In the genomic region with DNA sequence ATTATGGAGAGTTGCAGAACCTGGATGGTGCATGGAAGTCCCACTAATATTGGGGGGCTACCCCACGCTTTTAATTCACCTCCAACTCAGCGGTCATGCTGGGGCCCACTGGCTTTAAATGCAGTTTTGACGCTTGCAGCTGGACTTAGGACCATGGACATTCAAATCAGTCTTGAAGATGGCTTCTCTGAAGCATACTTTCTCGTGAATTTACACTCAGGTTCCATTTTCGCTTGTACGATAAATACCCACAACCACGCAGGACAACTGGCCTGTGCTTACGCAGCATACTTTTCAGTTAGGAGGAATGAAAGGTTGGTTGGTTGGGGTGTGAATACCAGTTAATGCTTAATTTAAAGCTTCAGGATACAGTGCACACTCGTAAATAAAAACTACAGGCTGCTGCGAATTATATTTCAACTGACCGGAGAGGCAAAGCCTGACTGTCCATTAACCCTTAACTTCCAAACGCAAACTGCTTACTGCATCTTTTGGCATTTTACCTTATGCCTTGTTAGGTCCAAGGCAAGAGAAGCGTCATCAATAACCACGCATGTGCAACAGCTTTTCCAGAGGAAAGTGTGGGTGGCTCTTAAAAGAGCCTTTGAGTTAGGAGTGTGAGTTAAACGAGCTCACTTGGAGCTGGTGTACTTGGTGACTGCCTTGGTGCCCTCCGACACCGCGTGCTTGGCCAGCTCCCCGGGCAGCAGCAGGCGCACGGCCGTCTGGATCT, we compare ENCODE assay signal across 8 mouse cellular contexts. TPM values are rescaled to one million over a fixed set of nuclear protein-coding genes. Genes with fewer than 3 reads are reported as not detected.
DNase-seq lines count a peak whose midpoint lies in the region; ATAC-seq and TF ChIP-seq lines count a peak whose summit lies in the region.

No protein-coding gene starts in this region.

- H3K4me2 ChIP-seq in heart, embryonic 13.5 days = peak overlapping the region; percentile 72
- H3K4me2 ChIP-seq in stomach, postnatal 0 days (replicated peaks; ENCODE audit: low read depth) = peak overlapping the region; percentile 61

- no peaks in the 10 kb centered on the region for H3K27me3 ChIP-seq in heart, embryonic 13.5 days (replicated peaks)
- no peaks in the 10 kb centered on the region for H3K27me3 ChIP-seq in C2C12 (ENCODE audit: control insufficient read depth, insufficient read depth, insufficient read length)
- no peaks in the 10 kb centered on the region for H3K27me3 ChIP-seq in stomach, postnatal 0 days (ENCODE audit: control insufficient read depth, insufficient read depth, low read length)

- H3K9ac ChIP-seq in heart, embryonic 13.5 days = peak overlapping the region; percentile 80
- H3K9ac ChIP-seq in stomach, postnatal 0 days (ENCODE audit: low read length) = peak overlapping the region; percentile 56

- no peak for TF ChIP-seq CTCF in C2C12 (IDR thresholded peaks at IDR 0.05; ENCODE audit: control insufficient read depth, insufficient read depth, insufficient read length)
- no peak for TF ChIP-seq CTCF in stomach, postnatal 0 days (IDR thresholded peaks at IDR 0.05; ENCODE audit: low read depth)

- no peak for ATAC-seq in heart, embryonic 13.5 days (ENCODE audit: extremely low read depth, insufficient number of reproducible peaks, low FRiP score, low TSS enrichment)
- ATAC-seq in common myeloid progenitor, adult 5-6 weeks (replicated peaks; ENCODE audit: low read depth, poor library complexity, severe bottlenecking) = peak; percentile 11; the same call in 1 of the 2 replicates
- 0 out of 2 replicates have a peak, but pooled peaks have one; percentile 6 for ATAC-seq in megakaryocyte, adult 5-6 weeks (ENCODE audit: poor library complexity, severe bottlenecking)
- no peak for ATAC-seq in stomach, postnatal 0 days (ENCODE audit: low FRiP score, low TSS enrichment)

- H3ac ChIP-seq in C2C12 (ENCODE audit: control insufficient read depth, insufficient read length, low read depth) = peak overlapping the region; percentile 49

- H3K27ac ChIP-seq in heart, embryonic 13.5 days (replicated peaks) = peak overlapping the region; percentile 91
- H3K27ac ChIP-seq in stomach, postnatal 0 days (replicated peaks) = peak overlapping the region; percentile 82

- intact Hi-C loops in heart, postnatal 14 days (cut with DNase I) = loop anchor here (1.0 to 10.0 kb wide), 4 partner anchors 19 to 1810 kb away; no protein-coding TSS in a partner anchor
- intact Hi-C loops in heart, postnatal 10 days (cut with DNase I) = loop anchor here (2.0 to 10.0 kb wide), 3 partner anchors 230 to 326 kb away; partner anchors contain the start of genes Hist1h4i, Zfp184 and Zkscan3

- peaks cover 36% of the 10 kb centered on the region for H3K4me1 ChIP-seq in heart, embryonic 13.5 days
- H3K4me1 ChIP-seq in stomach, postnatal 0 days (replicated peaks; ENCODE audit: control insufficient read depth, insufficient read depth) = peaks cover 8% of the 10 kb centered on the region

- peak overlapping the region; percentile 55 for H3K4me3 ChIP-seq in heart, embryonic 13.5 days
- no peak overlapping the region for H3K4me3 ChIP-seq in C2C12 (ENCODE audit: insufficient read depth, poor library complexity, severe bottlenecking)
- H3K4me3 ChIP-seq in stomach, postnatal 0 days (ENCODE audit: low read depth, low read length) = peak overlapping the region; percentile 34

- H3K36me3 ChIP-seq in heart, embryonic 13.5 days = no peaks in the 10 kb centered on the region
- no peaks in the 10 kb centered on the region for H3K36me3 ChIP-seq in C2C12 (ENCODE audit: control insufficient read depth, insufficient read depth)
- H3K36me3 ChIP-seq in stomach, postnatal 0 days (ENCODE audit: control insufficient read depth, insufficient read depth, low read length) = no peaks in the 10 kb centered on the region

- H3K79me3 ChIP-seq in C2C12 (ENCODE audit: low read depth) = no peaks in the 10 kb centered on the region

- 1% methylated on average over 22 of the region's 22 CpGs for WGBS in heart, embryonic 13.5 days
- WGBS in stomach, postnatal 0 days = under 1% methylated on average over 21 of the region's 22 CpGs

- no peaks in the 10 kb centered on the region for H3K79me2 ChIP-seq in C2C12 (ENCODE audit: control insufficient read depth, insufficient read depth)

- no peak for DNase-seq in heart, postnatal 14 days
- peak; percentile 11 to 23 for DNase-seq in heart, postnatal 10 days
- no peak for DNase-seq in stomach, postnatal 0 days (ENCODE audit: low spot score)
- DNase-seq in urinary bladder, postnatal 25 days (ENCODE audit: low spot score) = no peak

- H3K9me3 ChIP-seq in heart, embryonic 13.5 days = no peaks in the 10 kb centered on the region
- H3K9me3 ChIP-seq in stomach, postnatal 0 days (ENCODE audit: control insufficient read depth, low read length) = no peaks in the 10 kb centered on the region

- no peak for TF ChIP-seq EP300 in stomach, postnatal 0 days (optimal IDR thresholded peaks at IDR 0.05)

TF ChIP-seq in C2C12, 6 proteins besides CTCF, POLR2A, EP300 and RAD21:
- TF ChIP-seq CEBPB (IDR thresholded peaks at IDR 0.05; ENCODE audit: low read depth) = no peak
- TF ChIP-seq MYOD1 (IDR thresholded peaks at IDR 0.05; ENCODE audit: control insufficient read depth, insufficient read length, low read depth) = no peak
- TF ChIP-seq FOSL1 (IDR thresholded peaks at IDR 0.05; ENCODE audit: insufficient read depth, low read length, poor library complexity, severe bottlenecking) = no peak
- TF ChIP-seq MYOG (IDR thresholded peaks at IDR 0.05; ENCODE audit: control insufficient read depth, extremely low read depth, insufficient read length) = no peak
- no peak for TF ChIP-seq USF1 (IDR thresholded peaks at IDR 0.05; ENCODE audit: low read depth)
- TF ChIP-seq MAX (IDR thresholded peaks at IDR 0.05) = no peak

RNA-seq across cellular contexts. Expression of gene Hist1h2bl, which starts 0.6 kb away (rescaled TPM):
- polyA plus RNA-seq in heart, embryonic 13.5 days (2015; fragmentation: Nextera tagmentation; extraction: Ambion mirVana) = 1.9 TPM in 1 of 2 replicates, not detected in the other
- 100 to 1,000 TPM in 1 of 2 experiments, 10 to 100 TPM in 1; 66.3 to 130 TPM for total RNA-seq in heart, postnatal 14 days (2021)
- polyA plus RNA-seq in C2C12 (2012; fragmentation: generic; extraction: Trizol) = 9.1 TPM
- total RNA-seq in common myeloid progenitor, adult 5-6 weeks (2017) = 401 and 517 TPM in 2 replicates
- total RNA-seq in heart, postnatal 10 days (2021) = 100 to 1,000 TPM; 206 to 220 TPM
- 262 and 280 TPM in 2 replicates for total RNA-seq in megakaryocyte, adult 5-6 weeks (2015)
- 409 and 426 TPM in 2 replicates for total RNA-seq in megakaryocyte, adult 5-6 weeks (2017)
- 0.85 and 1.5 TPM in 2 replicates for polyA plus RNA-seq in stomach, postnatal 0 days (2015; fragmentation: Nextera tagmentation; extraction: Ambion mirVana)

RNA-seq across cellular contexts. Expression of gene Hist1h2ai, which starts 0.9 kb away (rescaled TPM):
- polyA plus RNA-seq in heart, embryonic 13.5 days (2015; fragmentation: Nextera tagmentation; extraction: Ambion mirVana) = 9.8 and 10.5 TPM in 2 replicates
- 100 to 1,000 TPM in 1 of 2 experiments, 10 to 100 TPM in 1; 51.5 to 150 TPM for total RNA-seq in heart, postnatal 14 days (2021)
- 15.6 TPM for polyA plus RNA-seq in C2C12 (2012; fragmentation: generic; extraction: Trizol)
- total RNA-seq in common myeloid progenitor, adult 5-6 weeks (2017) = 1,241 and 1,337 TPM in 2 replicates
- total RNA-seq in heart, postnatal 10 days (2021) = 100 to 1,000 TPM; 201 to 229 TPM
- total RNA-seq in megakaryocyte, adult 5-6 weeks (2015) = 5.0 and 7.6 TPM in 2 replicates
- total RNA-seq in megakaryocyte, adult 5-6 weeks (2017) = 3,924 and 4,338 TPM in 2 replicates
- 8.8 and 14.4 TPM in 2 replicates for polyA plus RNA-seq in stomach, postnatal 0 days (2015; fragmentation: Nextera tagmentation; extraction: Ambion mirVana)

RNA-seq across cellular contexts. Expression of gene Hist1h3h, which starts 2.2 kb away (rescaled TPM):
- polyA plus RNA-seq in heart, embryonic 13.5 days (2015; fragmentation: Nextera tagmentation; extraction: Ambion mirVana) = 0.62 and 2.3 TPM in 2 replicates
- 100 to 1,000 TPM in 1 of 2 experiments, 10 to 100 TPM in 1; 82.7 to 215 TPM for total RNA-seq in heart, postnatal 14 days (2021)
- polyA plus RNA-seq in C2C12 (2012; fragmentation: generic; extraction: Trizol) = 15.6 TPM
- 145 and 293 TPM in 2 replicates for total RNA-seq in common myeloid progenitor, adult 5-6 weeks (2017)
- total RNA-seq in heart, postnatal 10 days (2021) = 100 to 1,000 TPM; 284 to 332 TPM
- total RNA-seq in megakaryocyte, adult 5-6 weeks (2015) = 37.0 and 141 TPM in 2 replicates
- 82.6 and 194 TPM in 2 replicates for total RNA-seq in megakaryocyte, adult 5-6 weeks (2017)
- polyA plus RNA-seq in stomach, postnatal 0 days (2015; fragmentation: Nextera tagmentation; extraction: Ambion mirVana) = 1.1 and 4.1 TPM in 2 replicates

RNA-seq across cellular contexts. Expression of gene Hist1h2bm, which starts 6.5 kb away (rescaled TPM):
- 1.5 TPM in 2 replicates for polyA plus RNA-seq in heart, embryonic 13.5 days (2015; fragmentation: Nextera tagmentation; extraction: Ambion mirVana)
- 10 to 100 TPM; 21.5 to 40.5 TPM for total RNA-seq in heart, postnatal 14 days (2021)
- polyA plus RNA-seq in C2C12 (2012; fragmentation: generic; extraction: Trizol) = 3.4 TPM
- total RNA-seq in common myeloid progenitor, adult 5-6 weeks (2017) = 379 and 469 TPM in 2 replicates
- total RNA-seq in heart, postnatal 10 days (2021) = 10 to 100 TPM; 54.7 to 69.5 TPM
- total RNA-seq in megakaryocyte, adult 5-6 weeks (2015) = 139 and 162 TPM in 2 replicates
- 615 and 635 TPM in 2 replicates for total RNA-seq in megakaryocyte, adult 5-6 weeks (2017)
- polyA plus RNA-seq in stomach, postnatal 0 days (2015; fragmentation: Nextera tagmentation; extraction: Ambion mirVana) = 0.56 and 1.0 TPM in 2 replicates

RNA-seq across cellular contexts. Expression of gene Olfr1359, which starts 17.4 kb away (rescaled TPM):
- not detected in 2 replicates for polyA plus RNA-seq in heart, embryonic 13.5 days (2015; fragmentation: Nextera tagmentation; extraction: Ambion mirVana)
- total RNA-seq in heart, postnatal 14 days (2021) = not detected
- polyA plus RNA-seq in C2C12 (2012; fragmentation: generic; extraction: Trizol) = not detected
- not detected in 2 replicates for total RNA-seq in common myeloid progenitor, adult 5-6 weeks (2017)
- total RNA-seq in heart, postnatal 10 days (2021) = not detected
- not detected in 2 replicates for total RNA-seq in megakaryocyte, adult 5-6 weeks (2015)
- not detected in 2 replicates for total RNA-seq in megakaryocyte, adult 5-6 weeks (2017)
- not detected in 2 replicates for polyA plus RNA-seq in stomach, postnatal 0 days (2015; fragmentation: Nextera tagmentation; extraction: Ambion mirVana)

Comparison
In these comparisons a context has a peak if more than half of its experiments do, and no peak if none do; other contexts are left out.
1. DNase-seq: peak in heart, postnatal 10 days (2 of 2); none in heart, postnatal 14 days (0 of 2), stomach, postnatal 0 days (single experiment) and urinary bladder, postnatal 25 days (single experiment).
2. ATAC-seq: peak in common myeloid progenitor, adult 5-6 weeks (single experiment) and megakaryocyte, adult 5-6 weeks (single experiment); none in heart, embryonic 13.5 days (single experiment) and stomach, postnatal 0 days (single experiment).